Mouse (Mus musculus) forebrain, postnatal 0 days (tissue): ENCODE results near the gene Sparcl1. TPM values are rescaled to one million over a fixed set of nuclear protein-coding genes. Genes with fewer than 3 reads are reported as not detected.

ENCODE experiments used
- ATAC-seq: fragments of 200-750 bp; cut with Nextera tagmentation; 2 replicates; pipeline ENCODE4 v1.8.0; 2017; ENCODE audit warnings: mild to moderate bottlenecking, moderate library complexity
- DNase-seq: peaks from one replicate; pipeline ENCODE4 v3.0.0-alpha.2; 2015
- H3K27ac ChIP-seq: fragments of 300-500 bp; sonication (generic); 2 replicates; pipeline ENCODE4 v1.5.1; 2014; ENCODE audit warnings: low read depth, mild to moderate bottlenecking, antibody characterized with exemption, low read length, moderate library complexity, mixed read lengths
- H3K27me3 ChIP-seq: fragments of 300-500 bp; sonication (generic); 2 replicates; pipeline ENCODE4 v1.6.1; 2014; ENCODE audit warnings: mild to moderate bottlenecking, low read length, mixed read lengths; ENCODE audit not compliant: insufficient read depth
- H3K36me3 ChIP-seq: fragments of 300-500 bp; sonication (generic); 2 replicates; pipeline ENCODE4 v1.6.1; 2014; ENCODE audit warnings: mild to moderate bottlenecking, moderate library complexity; ENCODE audit not compliant: insufficient read depth
- H3K4me1 ChIP-seq: fragments of 300-500 bp; sonication (generic); 2 replicates; pipeline ENCODE4 v1.6.1; 2014; ENCODE audit warnings: antibody characterized with exemption; ENCODE audit not compliant: insufficient read depth
- H3K4me2 ChIP-seq: fragments of 300-500 bp; sonication (generic); 2 replicates; pipeline ENCODE4 v1.6.1; 2014; ENCODE audit warnings: low read depth, mild to moderate bottlenecking, moderate library complexity
- H3K4me3 ChIP-seq: fragments of 300-500 bp; sonication (generic); 2 replicates; pipeline ENCODE4 v1.5.1; 2014; ENCODE audit warnings: low read depth, low read length, mixed read lengths
- H3K9ac ChIP-seq: fragments of 300-500 bp; sonication (generic); 2 replicates; pipeline ENCODE4 v1.6.1; 2014; ENCODE audit warnings: mild to moderate bottlenecking
- H3K9me3 ChIP-seq: fragments of 300-500 bp; sonication (generic); 2 replicates; pipeline ENCODE4 v1.6.1; 2016; ENCODE audit warnings: low read length
- CTCF ChIP-seq: sonication (generic); IDR thresholded peaks from 2 replicates; pipeline ENCODE4 v1.5.1; 2016; ENCODE audit warnings: antibody characterized with exemption, control low read depth, low read depth
- WGBS: fragments of 180-500 bp; shearing (Covaris S2); extraction: QIAGEN DNeasy Blood & Tissue Kit; methylation state at CpG from one replicate; pipeline ENCODE4 v1.1.7; 2014; 5-methylcytosine and 5-hydroxymethylcytosine counted together
- polyA plus RNA-seq: library from polyadenylated mRNA; unstranded; fragments of >200 nt; fragmentation: Nextera tagmentation; extraction: Ambion mirVana; gene quantifications from 2 replicates; pipeline ENCODE4 v1.2.1, GENCODE M21; 2015
- total RNA-seq: library from RNA; depleted of rRNA; stranded (reverse); fragments of >200 nt; gene quantifications from 2 replicates; pipeline ENCODE4 v1.2.3, GENCODE M21; 2014

Gene Sparcl1
- total and polyA plus RNA-seq, 2 experiments from 2014 or later = 282 to 342 TPM

DNA sequence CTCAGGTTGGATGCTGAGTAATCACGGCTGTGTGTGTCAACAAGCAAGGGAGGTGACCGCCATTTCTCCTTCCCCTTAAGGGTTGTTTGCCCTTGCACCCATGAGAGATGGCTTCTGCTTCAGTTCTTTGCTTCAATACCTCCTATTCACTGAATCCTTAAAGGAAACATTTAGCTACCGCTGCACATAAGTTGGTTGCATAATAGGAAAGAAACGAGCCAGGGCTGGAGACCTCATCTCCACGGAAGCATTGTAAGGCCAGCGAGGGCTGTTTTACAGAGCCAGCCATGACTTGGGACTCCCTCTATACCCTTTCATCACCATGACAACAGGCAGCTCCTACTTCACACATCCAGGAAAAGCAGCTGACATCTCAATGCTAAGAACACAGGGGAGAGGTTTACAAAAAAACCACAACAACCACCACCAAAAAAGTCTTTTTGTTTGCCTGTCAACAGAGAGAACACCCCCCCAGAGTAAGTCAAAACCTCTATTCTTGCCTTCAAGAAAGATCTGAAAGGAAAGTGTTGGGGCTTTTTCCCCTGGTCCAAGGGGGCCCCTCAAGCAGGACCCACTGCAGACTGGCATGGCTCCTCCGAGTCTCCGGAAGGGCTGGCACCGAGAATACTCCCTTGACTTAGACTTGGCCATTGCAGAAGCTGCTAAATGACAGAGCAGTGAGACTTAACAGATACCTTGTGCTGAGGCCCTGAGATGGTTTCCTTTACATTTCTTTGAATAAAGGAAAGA is 3.2 kb downstream of the Sparcl1 start:
- peak; percentile 84 for DNase-seq
- peaks cover 44% of the 10 kb centered on the region for H3K4me1 ChIP-seq
- H3K9me3 ChIP-seq = no peaks in the 10 kb centered on the region
- peak; percentile 69 for ATAC-seq
- H3K4me3 ChIP-seq = peak overlapping the region; percentile 10; the same call in 1 of the 2 replicates
- peak overlapping the region; percentile 43 for H3K4me2 ChIP-seq
- no peaks in the 10 kb centered on the region for H3K36me3 ChIP-seq
- 5% methylated on average over 9 of the region's 9 CpGs for WGBS
- 0 out of 2 replicates have a peak overlapping the region, but pooled peaks have one; percentile 6 for H3K9ac ChIP-seq
- peak overlapping the region; percentile 75 for H3K27ac ChIP-seq
- no peak for TF ChIP-seq CTCF
- no peaks in the 10 kb centered on the region for H3K27me3 ChIP-seq

DNA sequence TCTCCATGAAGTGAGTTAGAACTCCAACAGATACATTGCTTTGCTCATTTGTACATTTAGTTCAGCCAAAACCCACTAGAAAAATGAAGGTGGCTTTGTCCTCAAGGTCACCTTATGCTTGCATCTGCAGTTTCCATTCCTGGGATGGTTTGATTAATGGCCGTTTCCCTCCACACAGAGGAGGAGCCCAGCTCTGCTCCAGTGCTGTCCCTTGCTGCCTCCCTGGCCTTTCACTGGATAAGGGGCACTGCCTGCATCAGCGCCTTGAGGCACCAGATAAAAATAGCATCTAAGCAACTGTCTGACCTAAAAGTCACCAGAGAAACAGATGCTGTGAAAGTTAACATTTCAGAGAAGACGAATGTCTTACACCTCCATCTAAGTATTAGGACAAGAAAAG is 4.0 kb downstream of the Sparcl1 start:
- Histone ChIP-seq H3K4me1 (peaks cover 37% of the 10 kb centered on the region), H3K4me3 (peak overlapping the region; percentile 21), H3K36me3 (no peaks in the 10 kb centered on the region), H3K27me3 (no peaks in the 10 kb centered on the region), H3K27ac (peak overlapping the region; percentile 75), H3K9ac (peak overlapping the region; percentile 31; the same call in 1 of the 2 replicates), H3K4me2 (peak overlapping the region; percentile 43), H3K9me3 (no peaks in the 10 kb centered on the region)
- TF ChIP-seq CTCF = no peak
- ATAC-seq = no peak
- WGBS = 28% methylated on average over 3 of the region's 3 CpGs
- peak; percentile 40 for DNase-seq

DNA sequence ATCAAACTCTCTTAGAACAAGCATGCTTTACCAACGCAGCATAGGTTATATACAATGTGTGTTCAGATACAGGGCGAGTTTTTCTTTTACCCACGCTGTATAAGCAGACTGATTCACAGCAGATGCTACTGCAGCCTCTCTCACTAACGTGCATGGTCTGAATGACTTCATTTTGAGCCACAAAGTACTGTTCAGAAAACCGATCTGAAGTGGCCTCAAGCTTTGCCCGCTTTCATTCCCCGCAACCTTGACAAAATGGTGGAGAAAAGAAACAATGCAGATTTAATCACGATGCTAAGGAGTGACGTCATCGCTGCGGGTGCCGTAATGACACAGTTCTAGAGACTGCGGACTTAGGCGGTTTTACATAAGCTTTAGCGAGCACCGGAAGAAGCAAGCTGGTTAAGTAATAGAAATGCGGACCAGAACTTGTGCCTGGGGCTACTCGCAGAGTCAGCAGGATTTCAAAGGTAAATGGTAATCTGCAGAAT is 4.6 kb downstream of the Sparcl1 start:
- H3K4me3 ChIP-seq = peak overlapping the region; percentile 21
- H3K36me3 ChIP-seq = no peaks in the 10 kb centered on the region
- peaks cover 37% of the 10 kb centered on the region for H3K4me1 ChIP-seq
- peak overlapping the region; percentile 75 for H3K27ac ChIP-seq
- peak; percentile 56 for ATAC-seq
- peak overlapping the region; percentile 43 for H3K4me2 ChIP-seq
- peak overlapping the region; percentile 31; the same call in 1 of the 2 replicates for H3K9ac ChIP-seq
- TF ChIP-seq CTCF = no peak
- H3K9me3 ChIP-seq = no peaks in the 10 kb centered on the region
- 4% methylated on average over 18 of the region's 18 CpGs for WGBS
- peak; percentile 89 for DNase-seq
- no peaks in the 10 kb centered on the region for H3K27me3 ChIP-seq

DNA sequence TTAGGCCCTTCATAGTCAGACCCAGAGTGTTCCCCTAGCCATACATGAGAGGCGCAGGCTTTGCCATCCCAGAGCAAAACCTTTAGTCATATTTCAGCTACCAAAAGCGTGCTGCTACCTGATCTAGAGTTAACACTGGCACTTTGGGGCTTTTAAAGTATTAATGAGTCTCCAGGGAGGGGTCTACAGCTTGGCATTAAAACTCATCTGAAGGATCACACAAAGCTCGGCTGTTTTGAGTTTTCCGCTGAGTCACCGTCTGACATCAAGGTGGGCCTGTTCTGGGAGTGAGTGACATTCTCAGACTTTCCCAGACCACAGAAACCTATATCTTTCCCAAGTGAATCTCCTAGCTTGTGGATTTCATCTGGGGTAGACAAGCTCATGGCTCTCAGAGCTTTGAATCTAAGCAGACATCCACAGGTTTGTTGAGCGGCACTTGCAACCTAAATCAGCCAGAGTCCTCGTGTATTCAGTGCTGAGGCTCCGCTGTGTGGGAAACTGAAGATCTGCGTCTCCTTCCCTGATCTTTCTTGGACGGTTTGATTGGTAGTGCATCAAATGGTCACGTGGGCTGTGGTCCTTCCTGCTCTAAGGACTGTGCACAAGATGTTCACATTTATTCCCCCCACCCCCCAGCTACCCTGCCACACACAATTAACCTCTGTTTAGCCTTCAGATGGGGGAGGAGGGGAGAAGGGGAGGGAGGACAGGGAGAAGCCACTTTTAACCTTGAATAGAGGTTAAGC is 5.2 kb downstream of the Sparcl1 start:
- peak overlapping the region; percentile 43 for H3K4me2 ChIP-seq
- peak overlapping the region; percentile 31; the same call in 1 of the 2 replicates for H3K9ac ChIP-seq
- no peaks in the 10 kb centered on the region for H3K9me3 ChIP-seq
- peaks cover 37% of the 10 kb centered on the region for H3K4me1 ChIP-seq
- peak overlapping the region; percentile 75 for H3K27ac ChIP-seq
- peak; percentile 40 for ATAC-seq
- peak overlapping the region; percentile 21; the same call in 1 of the 2 replicates for H3K4me3 ChIP-seq
- 44% methylated on average over 11 of the region's 11 CpGs for WGBS
- no peaks in the 10 kb centered on the region for H3K27me3 ChIP-seq
- no peaks in the 10 kb centered on the region for H3K36me3 ChIP-seq
- TF ChIP-seq CTCF = no peak
- peak; percentile 60 for DNase-seq

DNA sequence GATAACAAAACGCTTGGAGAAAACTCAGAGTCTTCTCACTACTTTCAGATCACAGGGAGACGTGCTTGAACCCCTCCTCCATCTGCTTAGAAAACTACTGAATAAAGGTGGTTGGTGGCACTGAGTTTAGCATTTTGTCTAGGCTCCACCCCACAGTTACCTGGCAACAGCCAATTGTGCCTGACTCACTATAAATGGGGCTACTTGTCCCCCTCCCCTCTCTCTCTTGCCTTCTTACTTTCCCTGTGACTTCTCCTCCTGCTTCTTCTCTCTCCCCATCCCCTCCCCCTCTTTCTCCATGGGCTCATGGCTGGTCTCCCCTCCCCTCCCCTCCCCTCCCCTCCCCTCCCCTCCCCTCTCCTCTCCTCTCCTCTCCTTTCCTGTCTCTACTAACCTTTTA is 9.4 kb downstream of the Sparcl1 start:
- no peak for TF ChIP-seq CTCF
- peak; percentile 4 for DNase-seq
- Histone ChIP-seq H3K4me1 (peaks cover 11% of the 10 kb centered on the region), H3K27ac (no peak overlapping the region), H3K9me3 (no peaks in the 10 kb centered on the region), H3K9ac (no peak overlapping the region), H3K4me3 (no peak overlapping the region), H3K27me3 (no peaks in the 10 kb centered on the region), H3K36me3 (no peaks in the 10 kb centered on the region), H3K4me2 (no peak overlapping the region)
- no peak for ATAC-seq
- 44% methylated on average over 2 of the region's 2 CpGs for WGBS

DNA sequence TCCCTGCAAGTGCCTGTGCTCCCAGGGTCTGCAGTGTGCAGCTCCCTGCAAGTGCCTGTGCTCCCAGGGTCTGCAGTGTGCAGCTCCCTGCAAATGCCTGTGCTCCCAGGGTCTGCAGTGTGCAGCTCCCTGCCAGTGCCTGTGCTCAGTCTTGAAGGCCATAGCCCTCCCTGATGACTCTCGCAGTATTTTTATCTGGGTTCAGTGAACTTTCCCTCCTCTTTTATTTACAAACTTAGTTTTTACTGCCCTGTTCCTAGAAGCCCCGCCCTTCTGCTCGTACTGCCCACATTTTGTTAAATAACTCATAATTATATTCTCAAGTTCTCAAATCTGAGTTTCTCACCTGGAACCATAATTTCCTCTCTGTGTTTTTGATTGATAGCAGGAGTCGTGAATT is 10.4 kb downstream of the Sparcl1 start:
- H3K4me3 ChIP-seq = no peak overlapping the region
- H3K4me2 ChIP-seq = no peak overlapping the region
- 83% methylated on average over 4 of the region's 4 CpGs for WGBS
- ATAC-seq (no peak), DNase-seq (no peak)
- no peak for TF ChIP-seq CTCF
- no peak overlapping the region for H3K9ac ChIP-seq
- H3K4me1 ChIP-seq = peaks cover 4% of the 10 kb centered on the region
- H3K9me3 ChIP-seq = no peaks in the 10 kb centered on the region
- H3K36me3 ChIP-seq = no peaks in the 10 kb centered on the region
- H3K27me3 ChIP-seq = no peaks in the 10 kb centered on the region
- no peak overlapping the region for H3K27ac ChIP-seq
